Mouse (Mus musculus) spleen, embryonic (tissue): ENCODE results near the gene Cdh15.

Experiments used
- CTCF ChIA-PET: fragments of 350-600 bp; sonication (Branson Sonifier 250); formaldehyde crosslinking; loops from one replicate; lab custom pipeline; 2022; lab: Charles Lee

Cdh15 gene

GRCm38 (mm10) chr8:122847829-122848561, at the start of gene Cdh15:
Gene Cdh15 (plus strand): TSS chr8:122847966.
- CTCF ChIA-PET = no interaction called here

GRCm38 (mm10) chr8:122803906-122804761, 43.6 kb upstream of the Cdh15 start:
- CTCF ChIA-PET = no interaction called here

- CTCF ChIA-PET = no interaction called here
Observed at GRCm38 (mm10) chr8:122805349-122805748, 42.4 kb upstream of the Cdh15 start.

DNA sequence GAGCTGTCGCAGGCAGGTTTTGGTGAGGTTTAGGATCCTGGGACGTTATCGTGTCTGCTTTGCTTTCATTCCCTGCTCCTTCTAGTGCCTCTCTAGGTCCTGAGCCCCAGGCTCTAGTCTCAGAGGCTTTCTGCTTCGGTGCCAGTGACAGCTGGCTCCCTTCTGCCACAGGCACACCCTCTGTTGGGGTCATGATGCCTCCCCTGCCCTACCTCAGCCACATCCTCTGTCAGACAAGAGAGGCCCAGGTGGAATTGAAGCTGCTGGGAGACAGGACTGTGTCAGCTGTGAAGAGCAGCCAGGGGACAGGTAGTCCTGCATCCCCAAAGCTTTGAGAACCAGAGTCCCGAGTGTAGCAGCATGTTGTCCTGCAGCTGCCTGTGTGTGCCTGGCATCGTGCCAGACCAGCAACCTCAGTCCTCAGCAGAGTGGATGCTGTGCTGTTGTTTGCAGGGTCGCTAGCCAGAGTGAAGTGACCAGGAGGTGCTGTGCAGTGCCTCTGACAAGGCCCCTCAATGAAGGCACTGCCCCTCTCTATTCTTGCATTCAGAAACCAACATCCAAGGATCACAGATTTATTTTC, 40.7 kb upstream of the Cdh15 start:
- CTCF ChIA-PET = interaction anchor here (0.9 kb wide), 1 partner anchor 134 kb away, joined by 3 read pairs; no protein-coding TSS in a partner anchor

DNA sequence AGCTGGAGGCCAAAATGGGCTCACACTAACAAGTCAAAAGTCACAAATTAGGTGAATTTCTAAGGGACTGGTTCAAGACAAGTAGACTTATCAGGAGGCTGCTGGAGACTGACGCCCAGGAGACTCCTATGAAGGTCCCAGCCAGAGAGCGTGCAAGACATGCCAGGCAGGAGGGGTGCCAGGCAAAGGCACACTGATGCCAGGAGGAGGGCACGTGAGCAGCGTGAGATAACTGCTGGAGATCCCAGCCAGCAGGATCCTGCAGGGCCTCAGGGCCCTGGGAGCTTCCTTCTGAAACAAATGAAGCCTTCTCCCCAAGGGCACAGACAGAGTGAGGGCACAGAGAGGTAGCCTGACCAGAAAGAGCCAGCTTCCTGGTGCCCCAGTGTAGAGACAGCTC, 39.9 kb upstream of the Cdh15 start:
- CTCF ChIA-PET = no interaction called here

- CTCF ChIA-PET = no interaction called here
Observed at GRCm38 (mm10) chr8:122810376-122810775, 37.4 kb upstream of the Cdh15 start.

- CTCF ChIA-PET = no interaction called here
Observed at GRCm38 (mm10) chr8:122811870-122812494, 35.8 kb upstream of the Cdh15 start.

- CTCF ChIA-PET = no interaction called here
Observed at GRCm38 (mm10) chr8:122812610-122813250, 35.0 kb upstream of the Cdh15 start.

DNA sequence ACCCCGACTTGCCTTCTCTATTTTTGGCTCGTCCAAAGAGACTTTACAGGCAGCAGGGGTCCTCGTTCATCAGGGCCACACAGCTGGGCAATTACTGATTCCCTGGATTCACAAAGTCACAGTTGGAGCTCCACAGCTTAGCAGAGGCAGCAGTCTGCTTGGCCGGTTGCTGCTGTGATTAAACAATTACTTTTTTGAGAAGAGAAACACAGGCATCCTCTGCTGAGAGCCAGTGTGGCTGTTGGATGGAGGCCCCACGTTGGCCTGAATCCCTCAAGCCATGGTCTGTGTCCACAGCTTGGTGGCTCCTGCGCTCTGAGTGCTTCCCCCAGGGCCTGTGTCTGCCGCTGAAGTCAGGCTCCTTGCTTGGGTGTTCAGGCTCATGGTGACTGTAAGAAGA, 33.2 kb upstream of the Cdh15 start:
- CTCF ChIA-PET = no interaction called here

DNA sequence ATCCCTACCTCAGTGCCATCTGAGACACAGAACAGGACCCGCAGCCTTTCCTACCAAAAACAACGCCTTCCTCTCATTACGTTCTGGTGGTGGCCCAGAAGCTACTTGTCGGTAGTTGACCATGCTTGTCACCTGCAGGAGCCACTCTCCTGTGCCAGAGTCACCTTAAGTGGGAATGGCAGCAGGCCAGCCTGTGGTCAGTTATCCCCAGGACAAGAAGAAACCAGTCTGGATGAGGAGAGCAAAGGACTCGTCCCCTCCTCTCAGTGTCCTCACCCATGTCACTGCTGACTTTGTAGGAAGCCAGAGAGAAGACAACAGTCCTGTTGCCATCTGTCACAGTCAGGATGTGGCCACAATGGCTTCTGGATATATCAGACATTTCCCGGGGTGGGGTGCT, 30.8 kb upstream of the Cdh15 start:
- CTCF ChIA-PET = interaction anchor here (0.6 kb wide), 2 partner anchors 33 to 186 kb away, joined by 6 to 18 read pairs; no protein-coding TSS in a partner anchor

- CTCF ChIA-PET = no interaction called here
Observed at GRCm38 (mm10) chr8:122817724-122818496, 29.9 kb upstream of the Cdh15 start.

GRCm38 (mm10) chr8:122819776-122820175, 28.0 kb upstream of the Cdh15 start:
- CTCF ChIA-PET = no interaction called here

DNA sequence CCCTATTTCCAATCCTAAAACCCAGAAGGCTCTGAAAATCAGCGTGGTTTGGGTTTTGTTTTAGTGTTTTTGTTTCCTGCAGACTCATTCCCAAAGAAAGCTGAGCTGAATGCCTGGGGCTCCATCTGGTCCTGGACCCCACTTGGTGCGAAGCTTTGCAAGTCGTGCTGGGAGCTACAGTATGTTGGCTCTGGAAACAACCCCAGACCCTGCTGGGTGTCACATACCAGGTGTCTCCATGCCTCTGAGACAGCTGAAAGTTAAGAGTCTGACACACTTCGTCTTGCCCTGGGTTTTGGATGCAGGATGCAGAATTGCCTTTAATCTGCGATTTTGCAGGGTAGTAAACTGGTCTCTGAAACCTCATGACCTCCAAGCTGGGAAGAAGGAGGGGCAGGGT, 23.2 kb upstream of the Cdh15 start:
- CTCF ChIA-PET = interaction anchor here (0.7 kb wide), 1 partner anchor 115 kb away, joined by 4 read pairs; no protein-coding TSS in a partner anchor

DNA sequence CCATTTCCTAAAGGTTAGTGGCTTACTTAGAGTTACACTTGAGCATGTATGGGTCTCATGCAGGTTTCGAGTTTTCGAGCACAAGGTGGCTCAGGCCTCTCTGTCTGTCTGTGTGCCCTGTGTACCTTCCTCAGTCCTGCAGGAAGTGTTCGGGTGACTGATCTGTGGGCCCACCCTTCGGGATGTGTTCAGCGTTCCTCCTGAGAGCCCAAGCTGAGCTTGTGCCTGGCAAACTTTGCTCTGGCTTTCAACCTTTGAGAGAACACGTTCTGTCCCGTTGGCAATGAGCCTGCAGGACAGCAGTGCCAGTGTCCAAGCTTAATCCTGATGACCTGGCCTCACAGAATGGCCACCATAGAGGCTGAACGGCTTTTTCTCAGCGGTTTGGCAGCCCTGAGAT, 22.8 kb upstream of the Cdh15 start:
- CTCF ChIA-PET = interaction anchor here (0.7 kb wide), 1 partner anchor 115 kb away, joined by 4 read pairs; no protein-coding TSS in a partner anchor

DNA sequence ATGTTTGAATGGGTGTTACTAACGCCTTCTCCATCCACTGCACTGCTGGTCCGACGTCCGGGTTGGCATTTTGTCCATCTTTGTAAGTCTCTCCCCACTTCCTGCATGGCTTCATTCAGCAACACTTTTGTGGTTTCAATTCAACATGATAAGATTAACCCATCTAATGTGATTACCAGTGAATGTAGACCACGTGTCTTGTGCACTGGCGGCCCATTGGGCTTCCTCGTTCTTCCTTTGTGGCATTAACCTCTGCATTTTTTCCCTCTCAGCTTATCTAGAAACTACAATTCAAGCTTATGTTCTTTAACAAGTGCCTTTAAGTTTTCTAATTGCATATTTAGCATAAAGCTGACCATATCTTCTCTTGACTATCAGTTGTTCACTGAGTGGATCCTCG, 22.4 kb upstream of the Cdh15 start:
- CTCF ChIA-PET = no interaction called here

DNA sequence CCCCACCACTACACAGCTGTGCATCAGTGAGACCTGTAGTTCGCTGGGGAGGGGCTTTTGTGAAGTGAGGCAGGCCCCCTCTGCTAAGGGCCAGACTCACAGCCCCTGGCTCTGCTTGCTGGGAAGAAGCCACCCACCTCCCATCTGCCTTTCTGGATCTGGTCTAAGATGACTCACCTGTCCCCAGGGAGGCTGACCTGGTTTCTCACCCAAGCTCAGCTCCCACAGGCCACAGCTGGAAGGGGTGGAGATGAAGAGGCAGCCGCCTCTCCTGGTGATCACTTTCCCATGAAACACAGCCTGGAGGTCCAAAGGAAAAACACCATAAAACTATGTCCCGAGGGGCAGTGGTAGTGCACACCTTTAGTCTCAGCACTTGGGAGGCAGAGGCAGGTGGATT, 18.4 kb upstream of the Cdh15 start:
- CTCF ChIA-PET = interaction anchor here (1.4 to 1.7 kb wide), 2 partner anchors 149 to 152 kb away, joined by 3 to 4 read pairs; no protein-coding TSS in a partner anchor

GRCm38 (mm10) chr8:122830349-122831061, 17.3 kb upstream of the Cdh15 start:
- CTCF ChIA-PET = interaction anchor here (0.6 to 1.7 kb wide), 3 partner anchors 151 to 170 kb away, joined by 3 to 4 read pairs (median 3); no protein-coding TSS in a partner anchor

DNA sequence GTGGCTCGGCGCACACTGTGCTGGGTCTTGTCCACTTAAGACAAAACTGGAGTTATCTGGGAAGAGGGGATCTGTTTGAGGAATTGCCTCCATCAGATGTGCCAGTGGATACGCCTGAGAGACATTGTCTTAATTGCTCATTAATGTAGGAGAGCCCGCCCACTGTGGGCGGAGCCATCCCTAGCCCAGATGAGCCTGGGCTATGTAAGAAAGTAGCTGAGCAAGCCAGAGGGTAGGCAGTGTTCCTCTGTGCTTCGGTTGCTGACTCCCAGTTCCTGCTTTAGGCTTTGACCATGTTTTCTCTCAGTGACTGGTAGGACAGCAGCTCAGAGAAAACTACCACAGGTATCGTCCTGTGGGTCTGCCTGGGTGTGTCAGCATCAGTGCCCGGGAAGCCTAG, 13.3 kb upstream of the Cdh15 start:
- CTCF ChIA-PET = no interaction called here

DNA sequence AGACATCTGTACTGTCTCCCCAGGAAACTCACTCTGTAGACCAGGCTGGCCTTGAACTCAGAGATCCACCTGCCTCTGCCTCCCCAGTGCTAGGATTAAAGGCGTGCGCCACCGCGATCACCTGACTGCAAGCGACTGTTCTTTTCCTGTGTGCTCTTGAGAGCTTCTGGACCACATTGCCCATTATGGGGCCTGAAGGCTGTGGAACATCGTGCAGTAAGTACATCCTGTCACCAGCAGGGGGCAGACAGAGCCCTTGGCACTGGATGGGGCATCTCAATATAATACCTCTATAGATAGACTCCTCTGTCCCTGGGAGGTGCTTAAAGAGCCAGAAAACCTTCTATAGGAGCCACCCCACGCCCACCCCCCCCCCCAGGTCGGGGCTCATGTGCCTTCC, 12.8 kb upstream of the Cdh15 start:
- CTCF ChIA-PET = no interaction called here
